Mouse (Mus musculus) frontal cortex, postnatal 25 days (tissue): Measurements from ENCODE around the gene BC052040.

Experiments used
- DNase-seq, 2 experiments: peaks; one replicate each; pipeline ENCODE4 v3.0.0; 2022; ENCODE audit warnings: low spot score in 2 of 2

The BC052040 gene

GRCm38 (mm10) chr2:115769597-115770305 lies 188.2 kb downstream of the BC052040 start:
- peak; percentile 8 to 16 for DNase-seq

- no peak for DNase-seq
Measured at GRCm38 (mm10) chr2:115772709-115773108, 191.2 kb downstream of the BC052040 start.

- no peak for DNase-seq
Measured at GRCm38 (mm10) chr2:115774153-115774908, 192.8 kb downstream of the BC052040 start.

GRCm38 (mm10) chr2:115775488-115776217 lies 194.1 kb downstream of the BC052040 start:
- DNase-seq: no peak

GRCm38 (mm10) chr2:115776924-115777860 lies 195.7 kb downstream of the BC052040 start:
- DNase-seq: no peak

GRCm38 (mm10) chr2:115780546-115781011 lies 199.1 kb downstream of the BC052040 start:
- no peak for DNase-seq

- DNase-seq: no peak
Measured at GRCm38 (mm10) chr2:115785687-115786086, 204.2 kb downstream of the BC052040 start.

GRCm38 (mm10) chr2:115798839-115799238 lies 217.3 kb downstream of the BC052040 start:
- DNase-seq: no peak

GRCm38 (mm10) chr2:115808376-115808775 lies 226.9 kb downstream of the BC052040 start:
- no peak for DNase-seq

- no peak for DNase-seq
Measured at GRCm38 (mm10) chr2:115813316-115813715, 231.8 kb downstream of the BC052040 start.

GRCm38 (mm10) chr2:115813721-115814120 lies 232.2 kb downstream of the BC052040 start:
- DNase-seq: no peak

GRCm38 (mm10) chr2:115817959-115818358 lies 236.4 kb downstream of the BC052040 start:
- no peak for DNase-seq

- DNase-seq: peak; percentile 7 to 11
Measured at GRCm38 (mm10) chr2:115822361-115822760, 240.8 kb downstream of the BC052040 start.
